Mouse (Mus musculus): ENCODE measurements at regions not wholly inside any gene's neighbourhood (a gene's known extent, or its start where the extent isn't known, plus 50 kb on each side); places are given as distances from the start of the nearest gene placed in this dataset.

DNA sequence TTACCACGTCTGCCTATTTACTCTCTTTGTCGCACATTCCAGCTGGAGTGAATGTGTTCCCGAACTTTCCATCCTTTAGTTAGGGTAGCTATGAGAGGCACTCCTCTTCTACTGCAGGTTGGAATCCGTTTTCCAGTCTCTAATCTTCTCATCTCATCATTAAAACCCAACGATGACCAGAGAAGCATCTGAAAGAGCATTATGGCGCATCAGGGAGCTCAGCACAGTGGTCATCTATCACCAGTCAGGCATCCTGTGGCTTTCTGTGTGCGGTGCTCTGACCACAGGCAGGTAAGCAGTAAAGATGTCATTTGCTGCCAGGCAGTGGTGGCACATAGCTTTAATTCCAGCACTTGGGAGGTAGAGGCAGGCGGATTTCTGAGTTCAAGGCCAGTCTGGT lies 63.0 kb upstream of the Ccdc39 start:
- TF ChIP-seq CTCF (IDR thresholded peaks at IDR 0.05; ENCODE audit: control insufficient read depth, insufficient read depth, insufficient replicate concordance, low read depth, low read length) (no peak), POLR2A (IDR thresholded peaks at IDR 0.05; ENCODE audit: control insufficient read depth, low read depth, low read length) (no peak)

Data from testis, adult 2 months (tissue).